Mouse (Mus musculus) cerebellum, adult 2 months (tissue): ENCODE measurements at regions not wholly inside any gene's neighbourhood (a gene's known extent, or its start where the extent isn't known, plus 50 kb on each side); places are given as distances from the start of the nearest gene placed in this dataset.
A peak's percentile ranks its signal among the peaks of the same experiment; 100 is the strongest.

Experiments used
- DNase-seq, 2 experiments: peaks; one replicate each; pipeline ENCODE4 v3.0.0; 2021
- H3K27ac ChIP-seq: fragments of 200-500 bp; 2 replicates; pipeline ENCODE4 v1.5.1; 2012; ENCODE audit warnings: low read length, control low read depth, inconsistent platforms; ENCODE audit not compliant: insufficient read depth
- H3K27me3 ChIP-seq: fragments of 200-500 bp; 2 replicates; pipeline ENCODE4 v1.6.1; 2012; ENCODE audit warnings: inconsistent platforms, mild to moderate bottlenecking, low read length, moderate library complexity; ENCODE audit not compliant: control insufficient read depth, insufficient read depth
- H3K4me1 ChIP-seq: fragments of 200-500 bp; 2 replicates; pipeline ENCODE4 v1.6.1; 2011; ENCODE audit warnings: low read length; ENCODE audit not compliant: control insufficient read depth, insufficient read depth
- H3K4me3 ChIP-seq: fragments of 200-500 bp; replicated peaks from 2 replicates; pipeline ENCODE3; 2011; ENCODE audit warnings: mild to moderate bottlenecking, low read depth, low read length, control low read depth; ENCODE audit not compliant: insufficient read depth
- CTCF ChIP-seq: fragments of 200-500 bp; IDR thresholded peaks from 2 replicates; pipeline ENCODE4 v1.5.1; 2011; ENCODE audit warnings: low read depth, mild to moderate bottlenecking, control low read depth, low read length, moderate library complexity, borderline replicate concordance; ENCODE audit not compliant: insufficient read depth
- POLR2A ChIP-seq: fragments of 200-500 bp; IDR thresholded peaks from 2 replicates; pipeline ENCODE4 v1.6.1; 2011; ENCODE audit warnings: low read length, control low read depth, borderline replicate concordance; ENCODE audit not compliant: insufficient read depth
- WGBS: fragments of 180-500 bp; shearing (Covaris S2); methylation state at CpG from one replicate; pipeline ENCODE4 v1.1.7; 2018; 5-methylcytosine and 5-hydroxymethylcytosine counted together

DNA sequence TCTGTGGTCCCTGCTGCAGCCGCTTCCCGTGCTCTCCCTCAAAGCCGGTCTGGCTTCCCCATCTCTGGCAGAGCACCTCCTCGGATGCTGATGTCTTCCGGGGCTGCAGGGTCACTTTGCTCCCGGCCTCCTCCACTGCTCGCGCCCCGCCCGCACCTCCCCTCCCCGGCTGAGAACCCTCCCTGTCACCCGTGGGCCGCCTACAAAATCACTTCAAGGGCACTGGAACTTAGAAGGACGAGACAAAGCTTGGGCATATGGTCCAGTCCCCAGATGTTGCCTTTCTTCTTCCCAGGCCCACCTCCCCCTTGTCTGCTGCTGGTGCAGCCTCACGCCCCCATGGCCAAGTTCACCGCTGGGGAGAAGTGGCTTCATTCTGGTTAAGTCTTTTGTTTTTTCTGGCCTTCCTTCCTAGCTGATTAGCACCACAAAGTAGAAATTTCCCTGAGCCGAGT is 84.3 kb upstream of the Rrp15 start:
- H3K4me3 ChIP-seq, result peak overlapping the region; percentile 31
- WGBS, result 8% methylated on average over 17 of the region's 17 CpGs
- DNase-seq, result no peak
- H3K4me1 ChIP-seq, result no peaks in the 10 kb centered on the region
- TF ChIP-seq POLR2A, result no peak
- TF ChIP-seq CTCF, result no peak
- no peak overlapping the region for H3K27ac ChIP-seq
- peaks cover 3% of the 10 kb centered on the region; the same call in 1 of the 2 replicates for H3K27me3 ChIP-seq

GRCm38 (mm10) chr1:186827773-186828172 is 78.6 kb upstream of the Rrp15 start:
- Histone ChIP-seq H3K4me1 (no peaks in the 10 kb centered on the region), H3K27ac (no peak overlapping the region), H3K27me3 (no peaks in the 10 kb centered on the region; the same call in 1 of the 2 replicates), H3K4me3 (no peak overlapping the region)
- TF ChIP-seq POLR2A (no peak), CTCF (peak; percentile 39; the same call in 1 of the 2 replicates)
- 22% methylated on average over 3 of the region's 3 CpGs for WGBS
- DNase-seq, result peak in 1 of 2 experiments; percentile 8

DNA sequence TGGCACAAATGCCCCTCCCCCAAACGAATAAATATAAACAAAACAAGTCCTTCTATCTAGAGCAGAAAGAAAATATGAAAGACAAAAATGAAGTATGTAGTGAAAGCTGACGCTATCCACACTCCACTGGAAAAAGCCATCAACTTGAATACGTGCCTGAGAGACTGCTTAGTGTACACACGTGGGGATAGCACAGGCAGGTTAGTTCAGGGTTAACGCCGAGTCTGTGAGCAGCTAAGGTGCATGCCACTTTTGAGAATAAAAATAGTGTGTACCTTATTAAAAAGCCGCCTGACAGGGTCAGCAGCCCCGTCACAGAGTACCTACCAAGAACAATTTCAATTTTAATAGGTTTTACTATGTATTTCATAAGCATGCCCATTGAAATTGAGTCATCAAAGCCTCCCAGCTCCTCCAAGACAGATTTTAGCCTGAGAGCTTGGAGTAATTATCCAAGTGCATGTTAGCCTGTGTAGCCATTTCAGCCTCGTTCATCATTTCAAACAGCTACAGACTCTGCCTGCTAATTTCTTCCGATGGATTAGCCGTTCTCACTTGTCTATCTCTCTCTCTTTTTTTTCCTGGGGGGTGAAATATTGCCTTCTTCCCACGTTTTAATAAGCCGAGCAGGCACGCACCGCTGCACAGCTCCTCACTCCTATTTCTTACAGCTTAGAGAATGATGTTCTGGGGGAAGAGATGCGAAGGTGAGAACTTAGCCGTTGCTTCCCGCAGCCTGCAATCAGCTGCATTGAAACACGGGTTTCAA is 59.2 kb upstream of the Rrp15 start:
- Histone ChIP-seq H3K4me1 (no peaks in the 10 kb centered on the region), H3K27me3 (no peaks in the 10 kb centered on the region), H3K27ac (no peak overlapping the region), H3K4me3 (no peak overlapping the region)
- WGBS, result 69% methylated on average over 19 of the region's 19 CpGs
- TF ChIP-seq POLR2A (no peak), CTCF (no peak)
- no peak for DNase-seq

GRCm38 (mm10) chr1:186804451-186804850 is 55.3 kb upstream of the Rrp15 start:
- 95% methylated on average over 5 of the region's 5 CpGs for WGBS
- Histone ChIP-seq H3K27me3 (no peaks in the 10 kb centered on the region; the same call in 1 of the 2 replicates), H3K4me3 (no peak overlapping the region), H3K27ac (no peak overlapping the region), H3K4me1 (no peaks in the 10 kb centered on the region)
- no peak for DNase-seq
- TF ChIP-seq POLR2A, result no peak
- TF ChIP-seq CTCF, result no peak
